Mouse (Mus musculus): Measurements from ENCODE around the gene Wsb2. TPM values are rescaled to one million over a fixed set of nuclear protein-coding genes. Genes with fewer than 3 reads are reported as not detected.

Wsb2 gene
- polyA plus RNA-seq, 1 experiment from 2014 or later: 115 TPM

DNA sequence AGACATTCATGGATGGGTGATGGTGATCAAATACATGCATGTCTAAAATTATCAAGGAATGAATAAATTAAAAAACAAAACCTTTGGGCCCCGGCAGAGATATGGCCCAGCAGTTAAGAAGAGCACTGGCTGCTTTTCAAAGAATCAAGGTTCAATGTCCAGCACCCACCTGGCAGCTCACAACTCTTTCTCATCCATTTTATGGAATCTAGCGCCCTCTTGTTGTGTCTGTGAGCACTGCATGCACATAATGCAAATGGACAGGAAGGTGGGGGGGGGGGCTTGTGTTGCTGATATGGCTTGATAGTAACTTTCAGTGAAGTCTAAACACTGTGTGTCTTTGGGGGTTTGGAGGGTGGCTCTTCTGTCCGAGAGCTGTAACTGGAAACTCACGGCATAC lies 51.1 kb downstream of the Wsb2 start:
- Histone ChIP-seq H3K4me3 (ENCODE audit: low read depth, low read length) (no peak overlapping the region), H3K27me3 (replicated peaks; ENCODE audit: control insufficient read depth, insufficient read depth, low read length) (no peaks in the 10 kb centered on the region)
- DNase-seq (ENCODE audit: low spot score): no peak

DNA sequence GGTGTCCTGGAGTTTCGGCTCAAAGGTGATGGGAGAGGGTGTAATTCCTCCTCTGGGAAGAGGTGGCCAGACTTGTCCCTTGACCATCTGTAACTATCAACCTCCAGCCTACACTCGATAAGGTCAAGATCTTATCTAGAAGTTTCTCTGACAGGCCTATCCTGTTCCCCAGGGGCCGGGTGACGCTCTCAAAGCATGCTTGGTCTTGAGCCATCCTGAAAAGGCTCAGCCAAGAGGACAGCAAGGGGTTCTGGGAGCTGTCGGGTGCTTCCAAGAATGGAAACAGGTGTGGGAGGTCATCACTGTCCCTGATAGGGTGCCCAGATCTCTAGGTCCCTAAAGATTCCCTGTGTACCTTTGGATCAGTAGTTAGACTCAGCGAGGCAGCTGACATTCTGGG lies 52.3 kb downstream of the Wsb2 start:
- DNase-seq (ENCODE audit: low spot score) (no peak), ATAC-seq (no peak)
- no peak overlapping the region for H3K4me3 ChIP-seq (ENCODE audit: low read depth, low read length)
- H3K9me3 ChIP-seq (replicated peaks; ENCODE audit: control insufficient read depth, low read length): no peaks in the 10 kb centered on the region
- no peaks in the 10 kb centered on the region for H3K36me3 ChIP-seq (ENCODE audit: control insufficient read depth, insufficient read depth, low read length)
- H3K9ac ChIP-seq (ENCODE audit: low read length): no peak overlapping the region
- WGBS: 78% methylated on average over 6 of the region's 6 CpGs
- no peak overlapping the region for H3K4me2 ChIP-seq (ENCODE audit: low read length)
- 0 out of 2 replicates have a peak, but pooled peaks cover 5% of the 10 kb centered on the region for H3K4me1 ChIP-seq (ENCODE audit: control insufficient read depth, insufficient read depth, low read length)
- H3K27me3 ChIP-seq (replicated peaks; ENCODE audit: control insufficient read depth, insufficient read depth, low read length): no peaks in the 10 kb centered on the region
- H3K27ac ChIP-seq (ENCODE audit: low read depth, low read length): no peak overlapping the region

More for the DNA sequence above, 51.1 kb downstream of the Wsb2 start:
- 74% methylated on average over 4 of the region's 4 CpGs for WGBS
- 0 out of 2 replicates have a peak, but pooled peaks cover 3% of the 10 kb centered on the region for H3K4me1 ChIP-seq (ENCODE audit: control insufficient read depth, insufficient read depth, low read length)
- no peaks in the 10 kb centered on the region for H3K36me3 ChIP-seq (ENCODE audit: control insufficient read depth, insufficient read depth, low read length)
- no peak overlapping the region for H3K27ac ChIP-seq (ENCODE audit: low read depth, low read length)
- no peak overlapping the region for H3K9ac ChIP-seq (ENCODE audit: low read length)
- ATAC-seq: no peak
- H3K4me2 ChIP-seq (ENCODE audit: low read length): no peak overlapping the region
- H3K9me3 ChIP-seq (replicated peaks; ENCODE audit: control insufficient read depth, low read length): no peaks in the 10 kb centered on the region

DNA sequence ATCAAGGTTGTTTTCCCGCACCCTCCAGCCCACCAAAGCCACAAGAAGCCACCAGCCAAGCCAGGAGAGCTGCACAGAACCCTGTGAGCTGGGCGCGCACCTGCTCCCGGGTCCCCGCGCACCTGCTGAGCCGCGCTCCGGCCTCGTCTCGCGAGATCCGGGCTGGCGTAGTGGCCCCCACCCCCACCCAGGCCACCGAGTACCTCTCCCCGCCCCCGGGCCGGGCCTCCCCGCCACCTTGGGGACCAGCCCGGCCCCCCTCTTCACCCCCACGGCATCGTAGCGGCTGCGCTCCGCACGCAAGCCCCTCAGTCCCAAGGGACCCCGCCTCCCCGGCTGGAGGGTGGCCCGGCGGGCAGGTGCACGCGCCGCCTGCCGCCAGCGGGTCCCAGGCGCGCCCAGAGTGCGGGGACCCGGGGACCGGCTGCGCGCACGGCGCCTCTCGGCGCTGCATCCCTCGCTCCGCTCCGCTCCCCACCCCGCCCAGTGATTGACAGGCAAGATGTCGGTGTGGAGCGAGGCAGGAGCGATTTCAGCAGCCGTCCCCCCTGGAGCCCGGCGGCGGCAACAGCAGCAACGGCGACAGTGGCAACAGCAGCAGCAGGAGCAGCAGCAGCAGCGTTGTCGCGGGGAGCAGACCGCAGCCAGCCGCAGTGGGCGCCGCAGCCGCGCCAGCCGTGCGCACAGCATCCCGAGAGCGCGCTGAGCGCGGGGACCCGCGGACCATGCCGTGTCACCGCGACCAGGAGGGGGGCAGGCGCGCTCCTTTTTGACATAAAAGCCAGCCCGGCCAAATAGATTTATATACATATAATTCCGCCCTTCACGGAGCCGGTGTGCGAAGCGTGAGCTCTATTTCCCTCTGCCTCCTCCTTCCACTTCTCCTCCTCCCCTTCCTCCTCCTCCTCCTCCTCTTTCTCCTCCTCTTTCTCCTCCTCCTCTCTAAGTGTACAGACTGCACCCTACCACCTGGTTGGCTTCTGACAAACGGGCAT lies 56.7 kb downstream of the Wsb2 start, which contains the start of gene Ksr2:
Gene Ksr2 (plus strand): TSS at position 494 of the 995 bp plus-strand sequence.
- peak within 1 kb of the TSS; percentile 68 for H3K4me3 ChIP-seq (ENCODE audit: low read depth, low read length)
- no peaks in the 10 kb centered on the region for H3K9me3 ChIP-seq (replicated peaks; ENCODE audit: control insufficient read depth, low read length)
- no peaks in the 10 kb centered on the region for H3K27me3 ChIP-seq (replicated peaks; ENCODE audit: control insufficient read depth, insufficient read depth, low read length)
- ATAC-seq (peak; percentile 95), DNase-seq (ENCODE audit: low spot score) (peak; percentile 88)
- WGBS: under 1% methylated on average over 79 of the region's 89 CpGs
- peak within 1 kb of the TSS; percentile 78 for H3K9ac ChIP-seq (ENCODE audit: low read length)
- peak within 1 kb of the TSS; percentile 74 for H3K4me2 ChIP-seq (ENCODE audit: low read length)
- no peaks in the 10 kb centered on the region for H3K36me3 ChIP-seq (ENCODE audit: control insufficient read depth, insufficient read depth, low read length)
- peak within 1 kb of the TSS; percentile 96 for H3K27ac ChIP-seq (ENCODE audit: low read depth, low read length)
- peaks cover 5% of the 10 kb centered on the region; the same call in 1 of the 2 replicates for H3K4me1 ChIP-seq (ENCODE audit: control insufficient read depth, insufficient read depth, low read length)

- peak; percentile 35 for DNase-seq (ENCODE audit: low spot score)
- H3K4me3 ChIP-seq (ENCODE audit: low read depth, low read length): peak overlapping the region; percentile 68
- peak overlapping the region; percentile 96 for H3K27ac ChIP-seq (ENCODE audit: low read depth, low read length)
- H3K9ac ChIP-seq (ENCODE audit: low read length): peak overlapping the region; percentile 78
- H3K4me2 ChIP-seq (ENCODE audit: low read length): peak overlapping the region; percentile 74
- H3K27me3 ChIP-seq (replicated peaks; ENCODE audit: control insufficient read depth, insufficient read depth, low read length): no peaks in the 10 kb centered on the region
- H3K36me3 ChIP-seq (ENCODE audit: control insufficient read depth, insufficient read depth, low read length): no peaks in the 10 kb centered on the region
- H3K9me3 ChIP-seq (replicated peaks; ENCODE audit: control insufficient read depth, low read length): no peaks in the 10 kb centered on the region
- H3K4me1 ChIP-seq (ENCODE audit: control insufficient read depth, insufficient read depth, low read length): peaks cover 5% of the 10 kb centered on the region; the same call in 1 of the 2 replicates
- 0% methylated on average over 10 of the region's 10 CpGs for WGBS
- no peak for ATAC-seq
Measured at GRCm38 (mm10) chr5:117414611-117415010, 57.5 kb downstream of the Wsb2 start.

DNA sequence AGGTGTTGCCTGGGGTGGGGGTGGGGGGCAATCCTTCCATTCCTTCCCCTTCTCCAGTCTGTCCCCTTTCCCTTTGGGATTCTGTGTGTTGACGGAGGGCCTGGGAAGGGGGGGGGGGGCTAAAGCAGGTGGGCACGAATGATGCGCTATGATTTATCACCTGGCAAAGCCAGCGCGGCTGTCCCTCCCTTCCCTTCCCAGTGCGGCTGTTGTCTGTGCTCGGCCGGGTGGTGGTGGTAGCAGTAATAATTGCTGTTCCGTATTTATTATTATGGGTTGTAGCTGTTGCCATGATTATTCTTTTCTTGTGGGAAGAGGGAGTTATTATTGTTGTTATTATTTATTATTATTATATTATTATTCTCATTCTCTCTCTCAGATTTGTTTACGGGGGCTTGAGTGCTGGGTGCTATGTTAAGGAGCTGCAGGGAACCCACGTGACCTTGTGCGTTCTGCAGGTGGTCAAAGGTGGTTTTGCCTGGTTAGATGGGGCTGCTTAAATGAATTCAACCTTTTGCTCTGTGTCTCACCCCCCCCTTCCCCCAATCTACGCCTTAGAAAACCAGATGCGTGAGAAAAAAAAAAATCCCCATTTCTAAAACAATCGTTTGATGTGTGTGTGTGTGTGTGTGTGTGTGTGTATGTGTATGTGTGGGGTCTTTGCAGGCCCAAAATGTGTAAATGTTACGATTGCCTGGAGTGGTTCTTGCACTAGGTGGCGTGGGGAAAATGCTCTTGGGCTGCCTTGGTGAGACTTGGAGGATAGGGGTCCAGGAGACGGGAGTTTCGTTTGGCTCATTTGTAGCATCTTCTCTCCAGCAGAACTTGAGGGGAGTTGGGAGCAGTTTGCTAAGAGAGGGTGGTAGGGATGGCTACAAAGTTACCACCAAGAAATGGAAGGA lies 58.2 kb downstream of the Wsb2 start:
- DNase-seq (ENCODE audit: low spot score) (peak; percentile 14), ATAC-seq (no peak)
- H3K4me3 ChIP-seq (ENCODE audit: low read depth, low read length): peak overlapping the region; percentile 68
- 26% methylated on average over 19 of the region's 19 CpGs for WGBS
- H3K4me2 ChIP-seq (ENCODE audit: low read length): peak overlapping the region; percentile 74
- no peaks in the 10 kb centered on the region for H3K27me3 ChIP-seq (replicated peaks; ENCODE audit: control insufficient read depth, insufficient read depth, low read length)
- peak overlapping the region; percentile 78 for H3K9ac ChIP-seq (ENCODE audit: low read length)
- no peaks in the 10 kb centered on the region for H3K36me3 ChIP-seq (ENCODE audit: control insufficient read depth, insufficient read depth, low read length)
- H3K9me3 ChIP-seq (replicated peaks; ENCODE audit: control insufficient read depth, low read length): no peaks in the 10 kb centered on the region
- peaks cover 5% of the 10 kb centered on the region; the same call in 1 of the 2 replicates for H3K4me1 ChIP-seq (ENCODE audit: control insufficient read depth, insufficient read depth, low read length)
- peak overlapping the region; percentile 96; the same call in 1 of the 2 replicates for H3K27ac ChIP-seq (ENCODE audit: low read depth, low read length)

- peaks cover 5% of the 10 kb centered on the region; the same call in 1 of the 2 replicates for H3K4me1 ChIP-seq (ENCODE audit: control insufficient read depth, insufficient read depth, low read length)
- 72% methylated on average over 2 of the region's 2 CpGs for WGBS
- H3K27ac ChIP-seq (ENCODE audit: low read depth, low read length): no peak overlapping the region
- H3K9me3 ChIP-seq (replicated peaks; ENCODE audit: control insufficient read depth, low read length): no peaks in the 10 kb centered on the region
- ATAC-seq: no peak
- no peak for DNase-seq (ENCODE audit: low spot score)
- H3K4me3 ChIP-seq (ENCODE audit: low read depth, low read length): no peak overlapping the region
- no peaks in the 10 kb centered on the region for H3K36me3 ChIP-seq (ENCODE audit: control insufficient read depth, insufficient read depth, low read length)
- H3K9ac ChIP-seq (ENCODE audit: low read length): no peak overlapping the region
- H3K4me2 ChIP-seq (ENCODE audit: low read length): no peak overlapping the region
- H3K27me3 ChIP-seq (replicated peaks; ENCODE audit: control insufficient read depth, insufficient read depth, low read length): no peaks in the 10 kb centered on the region
Measured at GRCm38 (mm10) chr5:117417442-117417841, 60.3 kb downstream of the Wsb2 start.

Other genes starting within 250 kb of the Wsb2 start
- gene Suds3, start 241.2 kb upstream of the Wsb2 start, polyA plus RNA-seq (2014; fragmentation: Nextera tagmentation; extraction: Ambion mirVana): 49.5 and 55.5 TPM in 2 replicates
- gene Taok3, start 237.2 kb upstream of the Wsb2 start, polyA plus RNA-seq (2014; fragmentation: Nextera tagmentation; extraction: Ambion mirVana): 32.1 and 48.7 TPM in 2 replicates
- gene Pebp1, start 69.7 kb upstream of the Wsb2 start, polyA plus RNA-seq (2014; fragmentation: Nextera tagmentation; extraction: Ambion mirVana): 1,292 and 1,314 TPM in 2 replicates
- 0.69 and 1.1 TPM in 2 replicates for gene Vsig10, start 38.2 kb upstream of the Wsb2 start, polyA plus RNA-seq (2014; fragmentation: Nextera tagmentation; extraction: Ambion mirVana)
- gene Rfc5, start 31.7 kb downstream of the Wsb2 start, polyA plus RNA-seq (2014; fragmentation: Nextera tagmentation; extraction: Ambion mirVana): 47.6 and 54.7 TPM in 2 replicates
- gene Ksr2, start 56.7 kb downstream of the Wsb2 start, polyA plus RNA-seq (2014; fragmentation: Nextera tagmentation; extraction: Ambion mirVana): 1.4 and 2.7 TPM in 2 replicates